ENCODE assay signal across 19 mouse cellular contexts in the genomic region with DNA sequence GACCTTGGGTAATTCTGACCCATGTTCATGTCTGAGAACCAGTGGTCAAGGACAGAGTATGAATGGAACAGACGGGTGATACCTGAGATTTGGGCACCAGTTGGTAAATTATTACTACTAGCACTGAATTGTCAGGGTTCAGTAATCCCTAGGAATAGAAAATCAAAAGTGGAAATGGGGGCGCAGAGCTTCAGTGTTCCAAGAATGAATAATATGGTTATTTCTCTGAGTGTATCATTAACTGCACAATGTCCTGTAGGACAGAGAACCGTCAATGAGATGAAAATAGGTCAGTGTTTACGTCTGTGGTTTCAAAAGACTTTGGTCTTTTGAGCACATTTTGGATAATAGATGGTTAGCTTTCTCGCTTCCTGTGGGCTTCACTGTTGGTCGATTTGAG. TPM values are rescaled to one million over a fixed set of nuclear protein-coding genes. Genes with fewer than 3 reads are reported as not detected.
A peak's percentile ranks its signal among the peaks of the same experiment; 100 is the strongest.
DNase-seq lines count a peak whose midpoint lies in the region; TF ChIP-seq lines count a peak whose summit lies in the region.
"Had no signal": no experiment of that assay in that cellular context is flagged by ENCODE, and none has a peak within 500 bp of the region (broad histone marks: within the 10 kb centered on the region; RNA-seq: fewer than 3 reads in every experiment).

No protein-coding gene starts in this region.

- 48% methylated on average over 6 of the region's 6 CpGs for WGBS in kidney, adult 2 months

- H3K27ac ChIP-seq in kidney, adult 2 months (ENCODE audit: insufficient read depth, low read depth, low read length), result peak overlapping the region; percentile 35; the same call in 1 of the 2 replicates
- H3K27ac ChIP-seq: embryonic facial prominence, embryonic 13.5 days; embryonic facial prominence, embryonic 15.5 days; forebrain, embryonic 10.5 days; forebrain, embryonic 12.5 days had no signal

- peaks cover 10% of the 10 kb centered on the region for H3K4me1 ChIP-seq in kidney, adult 2 months (ENCODE audit: control insufficient read depth, insufficient read depth, low read length)

- no peak for TF ChIP-seq POLR2A in kidney, adult 2 months (IDR thresholded peaks at IDR 0.05; ENCODE audit: low read depth, low read length)

- no peak for TF ChIP-seq CTCF in kidney, adult 2 months (conservative IDR thresholded peaks at IDR 0.05; ENCODE audit: insufficient read depth, insufficient read length, low read depth, low read length)

- H3K36me3 ChIP-seq in kidney, adult 2 months (ENCODE audit: control insufficient read depth, insufficient read depth, low read length), result no peaks in the 10 kb centered on the region
- H3K36me3 ChIP-seq: embryonic facial prominence, embryonic 15.5 days; forebrain, embryonic 12.5 days had no signal

- H3K27me3 ChIP-seq in kidney, adult 2 months (replicated peaks; ENCODE audit: control insufficient read depth, insufficient read depth, low read length), result no peaks in the 10 kb centered on the region
- H3K27me3 ChIP-seq: embryonic facial prominence, embryonic 13.5 days; embryonic facial prominence, embryonic 15.5 days; forebrain, embryonic 12.5 days had no signal

- no peak overlapping the region for H3K4me3 ChIP-seq in kidney, adult 2 months (ENCODE audit: insufficient read depth, low read depth, low read length)
- H3K4me3 ChIP-seq: embryonic facial prominence, embryonic 13.5 days; embryonic facial prominence, embryonic 15.5 days; erythroblast, embryonic 14.5 days; forebrain, embryonic 10.5 days; forebrain, embryonic 12.5 days had no signal

- peak; percentile 70 for DNase-seq in kidney, adult 2 months
- no peak for DNase-seq in kidney, adult 18-20 months
- DNase-seq in kidney, postnatal 14 days, result peak; percentile 17
- DNase-seq in kidney, postnatal 25 days, result no peak
- DNase-seq: adrenal gland, adult 2 months; adrenal gland, postnatal 10 days; adrenal gland, postnatal 25 days; cerebellum, adult 11 months; cerebellum, adult 18-20 months; cerebellum, adult 8-10 months; cerebellum, adult 9-11 months; cerebellum, postnatal 14 days; cerebellum, postnatal 36 days; embryo, embryonic 11 days had no signal

RNA-seq across cellular contexts. Expression of gene Plod2, which starts 21.3 kb away (rescaled TPM):
- 11.3 and 11.4 TPM in 2 replicates for polyA plus RNA-seq in kidney, adult 2 months (2012; rRNA removed)
- polyA plus RNA-seq: erythroblast, embryonic 14.5 days had no signal

Comparison
In these comparisons a context has a peak if more than half of its experiments do, and no peak if none do; other contexts are left out.
1. DNase-seq: peak in kidney, adult 2 months (single experiment) and kidney, postnatal 14 days (single experiment); none in kidney, adult 18-20 months (single experiment) and kidney, postnatal 25 days (0 of 2).